7 mouse cellular contexts compared by ENCODE assay signal in the genomic region with DNA sequence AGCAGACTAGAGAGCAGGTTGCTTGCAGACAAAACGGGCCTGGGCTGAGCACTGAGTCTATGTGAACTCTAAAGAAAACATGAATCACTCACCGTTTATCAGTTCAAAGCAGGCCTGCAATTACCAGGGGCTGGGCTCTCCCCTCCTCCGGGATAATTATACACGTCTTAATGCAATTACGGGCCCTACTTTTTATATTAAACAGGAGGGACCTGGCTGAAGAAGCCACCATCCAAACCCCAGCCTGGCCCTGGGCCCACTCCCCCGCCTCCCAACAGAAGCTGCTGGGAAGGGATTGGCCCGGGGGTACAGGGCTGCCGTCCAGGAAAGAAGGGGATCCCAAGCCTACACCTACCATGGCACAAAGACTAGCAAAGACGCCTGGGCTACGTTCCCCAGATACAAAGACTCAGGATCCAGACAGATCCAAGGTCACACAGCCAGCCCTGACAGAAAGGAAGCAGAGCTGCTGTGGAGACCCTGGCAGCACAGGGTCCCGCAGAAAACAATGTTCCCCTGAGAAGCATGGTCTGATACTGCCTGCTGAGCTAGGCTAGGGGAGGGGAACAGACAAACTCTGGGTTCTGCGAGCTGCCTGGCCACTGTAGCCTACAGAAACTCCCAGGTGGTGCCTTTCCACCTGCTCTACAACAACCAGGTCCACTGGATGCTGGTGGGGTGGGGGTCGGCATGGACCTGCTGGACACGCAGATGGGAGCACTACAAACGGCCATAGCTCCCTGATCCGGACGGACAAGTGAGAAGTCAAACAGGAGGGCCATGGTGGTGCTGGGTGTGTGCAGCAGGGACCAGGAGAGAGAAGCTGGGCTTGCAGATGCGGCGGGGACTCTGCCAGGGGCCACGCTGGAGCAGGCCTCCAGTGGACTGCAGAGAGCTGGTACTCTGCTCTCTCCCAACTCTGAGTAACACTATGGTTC. TPM values are rescaled to one million over a fixed set of nuclear protein-coding genes. Genes with fewer than 3 reads are reported as not detected.
A peak's percentile ranks its signal among the peaks of the same experiment; 100 is the strongest.
DNase-seq lines count a peak whose midpoint lies in the region; ATAC-seq lines count a peak whose summit lies in the region.

No protein-coding gene starts in this region.

- peaks cover 40% of the 10 kb centered on the region for H3K4me1 ChIP-seq in lung, embryonic 15.5 days
- peaks cover 29% of the 10 kb centered on the region for H3K4me1 ChIP-seq in embryonic facial prominence, embryonic 14.5 days (ENCODE audit: control insufficient read depth, insufficient read depth, low read length)
- H3K4me1 ChIP-seq in hindbrain, embryonic 11.5 days (replicated peaks; ENCODE audit: control insufficient read depth, insufficient read depth, low read length): peaks cover 13% of the 10 kb centered on the region
- peaks cover 70% of the 10 kb centered on the region for H3K4me1 ChIP-seq in midbrain, embryonic 15.5 days

- H3K4me3 ChIP-seq in lung, embryonic 15.5 days: peak overlapping the region; percentile 99; the same call in 1 of the 2 replicates
- H3K4me3 ChIP-seq in embryonic facial prominence, embryonic 14.5 days (ENCODE audit: low read depth, low read length): peak overlapping the region; percentile 98
- H3K4me3 ChIP-seq in hindbrain, embryonic 11.5 days (ENCODE audit: low read depth, low read length): peak overlapping the region; percentile 99
- peak overlapping the region; percentile 70 for H3K4me3 ChIP-seq in midbrain, embryonic 15.5 days

- no peak for ATAC-seq in lung, embryonic 15.5 days (ENCODE audit: borderline replicate concordance, extremely low read depth, low FRiP score, low TSS enrichment)
- ATAC-seq in embryonic facial prominence, embryonic 14.5 days (ENCODE audit: low read depth): no peak
- no peak for ATAC-seq in hindbrain, embryonic 11.5 days (ENCODE audit: low FRiP score)
- ATAC-seq in midbrain, embryonic 15.5 days (replicated peaks): no peak

- no peaks in the 10 kb centered on the region for H3K9me3 ChIP-seq in lung, embryonic 15.5 days
- no peaks in the 10 kb centered on the region for H3K9me3 ChIP-seq in embryonic facial prominence, embryonic 14.5 days (ENCODE audit: control insufficient read depth, low read length)
- H3K9me3 ChIP-seq in hindbrain, embryonic 11.5 days (ENCODE audit: control insufficient read depth, low read length): no peaks in the 10 kb centered on the region
- H3K9me3 ChIP-seq in midbrain, embryonic 15.5 days: no peaks in the 10 kb centered on the region

- WGBS in lung, embryonic 15.5 days: 62% methylated on average over 20 of the region's 20 CpGs
- 43% methylated on average over 20 of the region's 20 CpGs for WGBS in embryonic facial prominence, embryonic 14.5 days
- WGBS in hindbrain, embryonic 11.5 days: 60% methylated on average over 20 of the region's 20 CpGs
- 38% methylated on average over 20 of the region's 20 CpGs for WGBS in midbrain, embryonic 15.5 days

- H3K9ac ChIP-seq in lung, embryonic 15.5 days: no peak overlapping the region; the same call in 1 of the 2 replicates
- peak overlapping the region; percentile 97 for H3K9ac ChIP-seq in embryonic facial prominence, embryonic 14.5 days (ENCODE audit: low read depth, low read length)
- H3K9ac ChIP-seq in hindbrain, embryonic 11.5 days (ENCODE audit: low read depth, low read length): peak overlapping the region; percentile 99
- peak overlapping the region; percentile 94 for H3K9ac ChIP-seq in midbrain, embryonic 15.5 days

- DNase-seq in lung, postnatal 36 days: no peak
- peak; percentile 50 for DNase-seq in embryonic facial prominence, embryonic 14.5 days (ENCODE audit: low spot score)
- DNase-seq in hindbrain, embryonic 11.5 days (ENCODE audit: low spot score): no peak
- DNase-seq in ovary, adult 18-20 months (ENCODE audit: low spot score): no peak
- no peak for DNase-seq in thymus, postnatal 36 days

- H3K36me3 ChIP-seq in lung, embryonic 15.5 days: peaks cover 7% of the 10 kb centered on the region; the same call in 1 of the 2 replicates
- peaks cover 24% of the 10 kb centered on the region for H3K36me3 ChIP-seq in embryonic facial prominence, embryonic 14.5 days (ENCODE audit: control insufficient read depth, insufficient read depth, low read length)
- no peaks in the 10 kb centered on the region for H3K36me3 ChIP-seq in hindbrain, embryonic 11.5 days (ENCODE audit: control insufficient read depth, insufficient read depth, low read length)
- no peaks in the 10 kb centered on the region for H3K36me3 ChIP-seq in midbrain, embryonic 15.5 days (replicated peaks)

- H3K27me3 ChIP-seq in lung, embryonic 15.5 days: peaks cover 8% of the 10 kb centered on the region; the same call in 1 of the 2 replicates
- H3K27me3 ChIP-seq in embryonic facial prominence, embryonic 14.5 days (replicated peaks; ENCODE audit: control insufficient read depth, insufficient read depth, low read length): no peaks in the 10 kb centered on the region
- peaks cover 7% of the 10 kb centered on the region; the same call in 1 of the 2 replicates for H3K27me3 ChIP-seq in hindbrain, embryonic 11.5 days (ENCODE audit: control insufficient read depth, insufficient read depth, low read length)
- no peaks in the 10 kb centered on the region for H3K27me3 ChIP-seq in midbrain, embryonic 15.5 days (replicated peaks)

- H3K4me2 ChIP-seq in lung, embryonic 15.5 days: peak overlapping the region; percentile 97
- peak overlapping the region; percentile 100 for H3K4me2 ChIP-seq in embryonic facial prominence, embryonic 14.5 days (ENCODE audit: low read depth, low read length)
- peak overlapping the region; percentile 85 for H3K4me2 ChIP-seq in hindbrain, embryonic 11.5 days (replicated peaks; ENCODE audit: low read depth, low read length)
- H3K4me2 ChIP-seq in midbrain, embryonic 15.5 days: peak overlapping the region; percentile 98

- H3K27ac ChIP-seq in lung, embryonic 15.5 days: no peak overlapping the region
- H3K27ac ChIP-seq in embryonic facial prominence, embryonic 14.5 days (replicated peaks; ENCODE audit: low read depth, low read length): peak overlapping the region; percentile 36; the same call in 1 of the 2 replicates
- H3K27ac ChIP-seq in hindbrain, embryonic 11.5 days (ENCODE audit: low read depth, low read length): no peak overlapping the region
- peak overlapping the region; percentile 90 for H3K27ac ChIP-seq in midbrain, embryonic 15.5 days

RNA-seq across cellular contexts. Expression of a gene that starts 2.4 kb away (rescaled TPM):
- polyA plus RNA-seq in lung, embryonic 15.5 days (2015; fragmentation: Nextera tagmentation; extraction: Ambion mirVana): 25.1 and 27.5 TPM in 2 replicates
- 31.7 and 31.8 TPM in 2 replicates for polyA plus RNA-seq in embryonic facial prominence, embryonic 14.5 days (2014; fragmentation: Nextera tagmentation; extraction: Ambion mirVana)
- 28.7 and 35.6 TPM in 2 replicates for polyA plus RNA-seq in hindbrain, embryonic 11.5 days (2014; fragmentation: Nextera tagmentation; extraction: Ambion mirVana)
- polyA plus RNA-seq in midbrain, embryonic 15.5 days (2015; fragmentation: Nextera tagmentation; extraction: Ambion mirVana): 85.3 and 88.3 TPM in 2 replicates

Comparison
In these comparisons a context has a peak if more than half of its experiments do, and no peak if none do; other contexts are left out.
1. H3K27ac ChIP-seq: peak in embryonic facial prominence, embryonic 14.5 days (single experiment) and midbrain, embryonic 15.5 days (single experiment); none in lung, embryonic 15.5 days (single experiment) and hindbrain, embryonic 11.5 days (single experiment).
2. Peak in every context shown above with its lines, with median percentiles within 50 percentile points of each other: H3K4me2 ChIP-seq and H3K4me3 ChIP-seq.